Mouse (Mus musculus): Measurements from ENCODE around the gene Wdr59. TPM values are rescaled to one million over a fixed set of nuclear protein-coding genes. Genes with fewer than 3 reads are reported as not detected.

The Wdr59 gene
- polyA plus RNA-seq, 1 experiment from 2014 or later = 8.0 TPM

- peak overlapping the region; percentile 78 for H3K4me3 ChIP-seq (replicated peaks)
- ATAC-seq (ENCODE audit: low FRiP score) = peak; percentile 74
- no peaks in the 10 kb centered on the region for H3K36me3 ChIP-seq
- peak overlapping the region; percentile 95 for H3K27ac ChIP-seq (replicated peaks)
- peaks cover 51% of the 10 kb centered on the region for H3K4me1 ChIP-seq
- WGBS = under 1% methylated on average over 61 of the region's 64 CpGs
- H3K4me2 ChIP-seq = peak overlapping the region; percentile 93
- H3K9ac ChIP-seq (replicated peaks) = peak overlapping the region; percentile 90
- H3K9me3 ChIP-seq (replicated peaks) = no peaks in the 10 kb centered on the region
- no peaks in the 10 kb centered on the region for H3K27me3 ChIP-seq (replicated peaks)
Observed at GRCm38 (mm10) chr8:111536978-111537764, 15.3 kb upstream of the Wdr59 start.

GRCm38 (mm10) chr8:111536031-111536977 is 14.4 kb upstream of the Wdr59 start, which contains the start of gene Znrf1:
Gene Znrf1 (plus strand): TSS chr8:111536097.
- Histone ChIP-seq H3K36me3 (no peaks in the 10 kb centered on the region), H3K4me2 (peak within 1 kb of the TSS; percentile 93), H3K27me3 (replicated peaks) (no peaks in the 10 kb centered on the region), H3K4me3 (replicated peaks) (peak within 1 kb of the TSS; percentile 78), H3K9ac (replicated peaks) (peak within 1 kb of the TSS; percentile 90), H3K27ac (replicated peaks) (peak within 1 kb of the TSS; percentile 95), H3K4me1 (peaks cover 43% of the 10 kb centered on the region), H3K9me3 (replicated peaks) (no peaks in the 10 kb centered on the region)
- WGBS = under 1% methylated on average over 69 of the region's 100 CpGs
- peak; percentile 91 for ATAC-seq (ENCODE audit: low FRiP score)

DNA sequence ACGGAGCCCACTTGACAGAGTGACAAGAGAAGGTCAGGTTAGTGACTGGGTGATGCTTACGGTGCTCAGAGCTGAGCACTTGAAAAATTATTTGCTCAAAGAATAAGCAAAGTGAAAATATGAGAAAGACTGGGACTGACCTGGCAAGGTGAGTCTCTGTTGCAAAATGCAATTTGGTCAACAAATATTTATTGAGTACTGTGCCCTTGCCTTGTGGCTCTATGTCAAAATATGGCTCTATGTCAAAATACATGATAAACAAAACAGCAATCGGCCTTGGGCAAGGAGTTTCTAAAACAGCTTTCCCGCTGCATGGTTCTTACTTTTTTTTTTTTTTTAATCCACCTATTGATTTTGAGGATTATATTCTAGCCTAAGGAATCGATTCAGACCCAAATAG is 13.6 kb upstream of the Wdr59 start:
- Histone ChIP-seq H3K9ac (replicated peaks) (no peak overlapping the region; the same call in 1 of the 2 replicates), H3K27ac (replicated peaks) (no peak overlapping the region), H3K4me3 (replicated peaks) (peak overlapping the region; percentile 78), H3K27me3 (replicated peaks) (no peaks in the 10 kb centered on the region), H3K9me3 (replicated peaks) (no peaks in the 10 kb centered on the region), H3K36me3 (no peaks in the 10 kb centered on the region), H3K4me2 (peak overlapping the region; percentile 93), H3K4me1 (peaks cover 35% of the 10 kb centered on the region)
- 47% methylated on average over 5 of the region's 5 CpGs for WGBS
- no peak for ATAC-seq (ENCODE audit: low FRiP score)

DNA sequence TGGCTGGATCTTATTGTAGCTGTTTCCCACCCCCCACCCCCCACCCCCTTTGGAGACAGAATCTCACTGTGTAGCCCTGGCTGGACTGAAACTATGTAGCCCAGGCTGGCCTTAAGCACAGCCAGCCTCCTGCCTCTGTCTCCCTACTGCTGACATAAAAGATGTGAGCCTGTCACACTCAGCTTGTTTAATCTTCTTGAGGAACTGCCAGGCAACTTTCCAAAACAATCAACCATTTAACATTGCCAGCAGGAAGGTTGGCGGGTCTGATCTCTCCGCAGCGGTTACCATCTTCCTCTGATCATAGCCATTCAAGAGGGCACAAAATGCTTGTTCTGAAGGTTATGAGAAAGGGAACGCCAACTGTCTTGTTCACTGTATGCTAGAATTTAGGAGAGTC is 11.6 kb upstream of the Wdr59 start:
- ATAC-seq (ENCODE audit: low FRiP score) = no peak
- no peak overlapping the region for H3K27ac ChIP-seq (replicated peaks)
- H3K27me3 ChIP-seq (replicated peaks) = no peaks in the 10 kb centered on the region
- H3K4me3 ChIP-seq (replicated peaks) = no peak overlapping the region
- H3K36me3 ChIP-seq = no peaks in the 10 kb centered on the region
- H3K4me1 ChIP-seq = peaks cover 15% of the 10 kb centered on the region
- no peaks in the 10 kb centered on the region for H3K9me3 ChIP-seq (replicated peaks)
- no peak overlapping the region for H3K4me2 ChIP-seq
- H3K9ac ChIP-seq (replicated peaks) = no peak overlapping the region
- 54% methylated on average over 4 of the region's 4 CpGs for WGBS

GRCm38 (mm10) chr8:111531621-111532020 is 9.7 kb upstream of the Wdr59 start:
- H3K27ac ChIP-seq (replicated peaks) = no peak overlapping the region
- no peaks in the 10 kb centered on the region for H3K27me3 ChIP-seq (replicated peaks)
- H3K4me2 ChIP-seq = no peak overlapping the region
- peaks cover 7% of the 10 kb centered on the region; the same call in 1 of the 2 replicates for H3K4me1 ChIP-seq
- 84% methylated on average over 17 of the region's 17 CpGs for WGBS
- ATAC-seq (ENCODE audit: low FRiP score) = no peak
- H3K4me3 ChIP-seq (replicated peaks) = no peak overlapping the region
- H3K9me3 ChIP-seq (replicated peaks) = no peaks in the 10 kb centered on the region
- H3K36me3 ChIP-seq = no peaks in the 10 kb centered on the region
- H3K9ac ChIP-seq (replicated peaks) = no peak overlapping the region

DNA sequence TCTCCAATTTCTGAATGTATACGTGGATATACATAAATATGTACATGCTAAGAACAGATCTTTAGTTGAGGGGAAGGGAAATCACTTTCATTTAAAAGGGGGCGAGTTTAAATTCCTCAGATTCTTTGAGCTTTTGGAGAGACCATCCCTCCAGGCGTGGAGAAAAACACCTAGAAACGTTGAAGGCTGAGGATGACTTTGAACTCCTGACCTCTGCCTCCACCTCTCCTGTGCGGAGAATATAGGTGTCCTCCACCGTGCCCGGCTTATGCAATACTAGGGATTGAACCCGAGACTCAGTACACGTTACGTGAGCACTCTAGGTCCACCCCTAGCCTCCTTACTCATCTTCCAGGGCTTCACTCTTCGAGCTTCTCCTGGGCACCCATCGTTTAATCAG is 9.3 kb upstream of the Wdr59 start:
- no peak overlapping the region for H3K27ac ChIP-seq (replicated peaks)
- no peaks in the 10 kb centered on the region for H3K27me3 ChIP-seq (replicated peaks)
- WGBS = 84% methylated on average over 12 of the region's 12 CpGs
- no peak for ATAC-seq (ENCODE audit: low FRiP score)
- H3K36me3 ChIP-seq = no peaks in the 10 kb centered on the region
- no peak overlapping the region for H3K4me3 ChIP-seq (replicated peaks)
- no peaks in the 10 kb centered on the region for H3K9me3 ChIP-seq (replicated peaks)
- H3K4me1 ChIP-seq = peaks cover 7% of the 10 kb centered on the region; the same call in 1 of the 2 replicates
- no peak overlapping the region for H3K9ac ChIP-seq (replicated peaks)
- no peak overlapping the region for H3K4me2 ChIP-seq

- WGBS = 84% methylated on average over 5 of the region's 5 CpGs
- no peak overlapping the region for H3K4me2 ChIP-seq
- H3K27me3 ChIP-seq (replicated peaks) = no peaks in the 10 kb centered on the region
- H3K9ac ChIP-seq (replicated peaks) = no peak overlapping the region
- H3K4me1 ChIP-seq = no peaks in the 10 kb centered on the region
- no peaks in the 10 kb centered on the region for H3K9me3 ChIP-seq (replicated peaks)
- H3K27ac ChIP-seq (replicated peaks) = no peak overlapping the region
- H3K36me3 ChIP-seq = no peaks in the 10 kb centered on the region
- no peak for ATAC-seq (ENCODE audit: low FRiP score)
- H3K4me3 ChIP-seq (replicated peaks) = no peak overlapping the region
Observed at GRCm38 (mm10) chr8:111528071-111528470, 6.2 kb upstream of the Wdr59 start.

- H3K27ac ChIP-seq (replicated peaks) = no peak overlapping the region
- no peak overlapping the region for H3K4me3 ChIP-seq (replicated peaks)
- 76% methylated on average over 8 of the region's 8 CpGs for WGBS
- H3K9me3 ChIP-seq (replicated peaks) = no peaks in the 10 kb centered on the region
- H3K36me3 ChIP-seq = no peaks in the 10 kb centered on the region
- H3K4me1 ChIP-seq = peaks cover 3% of the 10 kb centered on the region; the same call in 1 of the 2 replicates
- no peak for ATAC-seq (ENCODE audit: low FRiP score)
- no peak overlapping the region for H3K9ac ChIP-seq (replicated peaks)
- no peaks in the 10 kb centered on the region for H3K27me3 ChIP-seq (replicated peaks)
- H3K4me2 ChIP-seq = no peak overlapping the region
Observed at GRCm38 (mm10) chr8:111527149-111527548, 5.3 kb upstream of the Wdr59 start.

DNA sequence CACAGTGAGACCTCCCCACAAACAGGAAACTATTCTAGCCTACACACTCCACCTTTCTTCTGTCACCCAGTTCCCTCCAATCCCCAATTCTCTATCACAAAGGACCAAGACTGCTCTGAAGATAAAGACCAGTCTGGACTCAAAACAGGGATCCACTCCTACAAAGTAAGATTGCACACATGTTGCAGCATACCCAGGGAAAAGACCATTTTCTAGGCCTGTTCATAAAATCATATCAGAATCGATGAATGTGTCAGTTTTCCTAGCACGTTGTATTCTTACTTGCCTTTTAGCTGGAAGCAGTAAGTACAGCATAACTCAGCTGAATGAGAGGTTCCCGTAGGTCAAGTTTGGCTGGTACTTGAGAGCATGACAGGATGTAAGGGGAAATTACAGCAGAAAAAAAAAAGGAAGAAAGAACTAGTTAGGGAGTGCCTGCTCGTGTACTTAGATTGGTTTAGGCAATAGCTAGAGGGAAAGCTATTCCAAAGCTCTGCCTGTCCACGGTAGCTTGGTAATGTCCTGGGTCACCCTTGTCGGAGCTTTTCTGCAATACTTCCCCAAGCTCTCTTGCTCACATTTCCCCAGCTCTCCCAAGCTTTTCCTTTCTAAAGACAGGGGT is 4.6 kb upstream of the Wdr59 start:
- Histone ChIP-seq H3K4me1 (peaks cover 3% of the 10 kb centered on the region), H3K4me2 (no peak overlapping the region), H3K27me3 (replicated peaks) (no peaks in the 10 kb centered on the region), H3K27ac (replicated peaks) (no peak overlapping the region), H3K36me3 (no peaks in the 10 kb centered on the region), H3K4me3 (replicated peaks) (no peak overlapping the region), H3K9ac (replicated peaks) (no peak overlapping the region), H3K9me3 (replicated peaks) (no peaks in the 10 kb centered on the region)
- no peak for ATAC-seq (ENCODE audit: low FRiP score)
- WGBS = 88% methylated on average over 6 of the region's 6 CpGs

DNA sequence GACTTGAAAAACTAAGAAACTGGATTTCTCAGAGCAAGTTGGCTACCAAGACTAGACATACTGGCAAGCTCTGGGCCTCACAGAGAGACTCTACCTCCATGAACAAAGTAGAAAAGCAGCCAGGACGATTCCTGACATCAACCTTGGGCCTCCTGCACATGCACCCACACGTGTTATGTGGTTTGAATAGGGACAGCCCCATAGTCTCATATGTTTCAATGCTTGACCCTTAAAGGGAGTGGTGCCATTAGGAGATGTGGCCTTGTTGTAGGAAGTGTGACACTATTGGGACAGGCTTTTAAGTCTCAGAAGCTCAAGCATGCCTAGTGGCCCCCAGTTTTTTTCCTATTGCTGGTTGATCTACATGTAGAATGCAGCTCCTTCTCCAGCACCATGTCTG is 4.4 kb downstream of the Wdr59 start:
- ATAC-seq (ENCODE audit: low FRiP score) = no peak
- Histone ChIP-seq H3K4me2 (no peak overlapping the region), H3K9ac (replicated peaks) (no peak overlapping the region), H3K4me3 (replicated peaks) (no peak overlapping the region), H3K9me3 (replicated peaks) (no peaks in the 10 kb centered on the region), H3K27ac (replicated peaks) (no peak overlapping the region), H3K27me3 (replicated peaks) (no peaks in the 10 kb centered on the region), H3K36me3 (no peaks in the 10 kb centered on the region), H3K4me1 (peaks cover 19% of the 10 kb centered on the region)
- WGBS = 81% methylated on average over 2 of the region's 2 CpGs

DNA sequence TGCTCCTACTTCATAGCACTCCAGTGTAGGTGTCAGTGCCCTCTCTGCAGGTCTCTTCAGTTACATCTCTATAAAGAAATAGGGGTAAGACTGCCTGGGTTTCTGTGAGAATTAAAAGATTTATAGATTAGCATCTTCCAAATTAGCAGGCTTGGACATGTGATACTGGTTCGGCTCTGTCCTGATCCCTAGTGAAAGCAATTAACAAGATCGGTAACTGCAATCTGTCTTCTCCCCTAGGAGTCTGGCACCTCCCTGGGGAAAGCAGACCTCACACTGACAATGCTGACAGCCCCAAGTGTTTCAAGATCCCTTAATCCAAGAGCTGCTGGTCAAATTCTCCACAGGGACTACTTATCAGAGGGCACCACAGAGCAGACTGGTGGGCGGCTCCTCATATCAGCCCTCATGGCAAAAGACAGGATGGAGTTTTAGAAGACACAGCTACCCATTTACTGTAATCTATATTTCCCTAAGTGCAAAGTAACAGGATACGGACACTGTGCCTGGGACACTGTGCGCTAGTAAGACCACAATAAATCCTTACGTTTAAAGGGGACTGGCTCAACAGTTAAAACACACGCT is 5.3 kb downstream of the Wdr59 start:
- Histone ChIP-seq H3K4me1 (peaks cover 15% of the 10 kb centered on the region), H3K4me3 (replicated peaks) (no peak overlapping the region), H3K36me3 (no peaks in the 10 kb centered on the region), H3K27ac (replicated peaks) (no peak overlapping the region), H3K4me2 (no peak overlapping the region), H3K27me3 (replicated peaks) (no peaks in the 10 kb centered on the region), H3K9ac (replicated peaks) (no peak overlapping the region), H3K9me3 (replicated peaks) (no peaks in the 10 kb centered on the region)
- ATAC-seq (ENCODE audit: low FRiP score) = no peak
- WGBS = 78% methylated on average over 7 of the region's 7 CpGs

Measured in neural tube, embryonic 15.5 days (tissue).